Mouse (Mus musculus) thymus, adult 2 months (tissue): ENCODE data around the gene Rhof.

ENCODE experiments used
- CTCF ChIP-seq: fragments of 200-500 bp; IDR thresholded peaks from 2 replicates; pipeline ENCODE4 v1.5.1; 2012; ENCODE audit warnings: mild to moderate bottlenecking, control low read depth, low read length, moderate library complexity, borderline replicate concordance; ENCODE audit not compliant: control insufficient read depth, poor library complexity, insufficient read depth; ENCODE audit errors: extremely low read depth
- POLR2A ChIP-seq: fragments of 200-500 bp; IDR thresholded peaks from 2 replicates; pipeline ENCODE4 v1.6.1; 2012; ENCODE audit warnings: mild to moderate bottlenecking, low read length, control low read depth, moderate library complexity; ENCODE audit not compliant: control insufficient read depth, poor library complexity, insufficient read depth; ENCODE audit errors: extremely low read depth

DNA sequence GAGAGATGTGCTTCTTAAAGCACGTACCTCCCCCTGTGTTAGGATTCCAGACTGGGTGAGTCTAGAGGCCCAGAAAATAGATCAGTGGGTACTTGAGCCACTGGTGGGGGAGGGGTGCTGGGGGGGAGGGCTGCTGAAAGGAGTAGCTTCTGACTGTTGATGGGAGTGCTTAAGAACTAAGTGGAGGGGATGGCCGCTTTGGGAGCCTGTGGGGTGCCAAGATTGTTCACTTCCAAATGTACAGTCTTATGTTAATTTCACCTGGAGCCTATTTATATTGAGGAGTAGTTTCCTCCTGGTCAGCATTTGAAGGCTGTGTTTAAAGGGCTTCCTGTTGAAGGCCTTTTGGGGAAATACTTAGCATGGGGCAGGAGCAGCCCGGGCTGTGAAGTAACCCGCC, 25.5 kb upstream of the Rhof start:
- TF ChIP-seq CTCF (no peak), POLR2A (no peak)
